Mouse (Mus musculus) layer of hippocampus, adult 2 months (tissue): ENCODE measurements around the gene Zpr1. TPM values are rescaled to one million over a fixed set of nuclear protein-coding genes. Genes with fewer than 3 reads are reported as not detected.
"Not testable (repeated sequence)": the region's sequence is repeated elsewhere in the genome, so short reads cannot be mapped to it uniquely, and the experiment has no call there.

Experiments
- DNase-seq, 2 experiments: peaks; one replicate each; pipeline ENCODE4 v3.0.0; 2022; ENCODE audit warnings: low spot score in 2 of 2
- H3K27ac ChIP-seq: fragments of 200-600 bp; 2 replicates; pipeline ENCODE4 v1.8.1; 2022
- H3K4me3 ChIP-seq: fragments of 200-600 bp; 2 replicates; pipeline ENCODE4 v1.8.1; 2022; ENCODE audit warnings: mild to moderate bottlenecking
- CTCF ChIP-seq: fragments of 200-600 bp; conservative IDR thresholded peaks from 2 replicates; pipeline ENCODE4 v1.8.1; 2022; ENCODE audit warnings: antibody characterized with exemption, mild to moderate bottlenecking, moderate library complexity
- total RNA-seq, 2 experiments: library from RNA; stranded (reverse); gene quantifications; 2 replicates each; pipeline ENCODE4 v1.2.3; 2021

Zpr1 gene
- total RNA-seq, 2 experiments from 2014 or later: 34.4 to 41.1 TPM

- no peak for TF ChIP-seq CTCF
- Histone ChIP-seq H3K4me3 (no peak overlapping the region), H3K27ac (no peak overlapping the region)
- no peak for DNase-seq
Observed at GRCm38 (mm10) chr9:46274494-46274893, 1.6 kb downstream of the Zpr1 start.

- Histone ChIP-seq H3K27ac (peak within 1 kb of the TSS; percentile 89), H3K4me3 (peak within 1 kb of the TSS; percentile 84)
- DNase-seq: peak; percentile 89 to 96
- peak; percentile 75 for TF ChIP-seq CTCF
Observed at GRCm38 (mm10) chr9:46282631-46283436, 10.0 kb downstream of the Zpr1 start, which contains the start of gene Bud13. Gene Bud13, plus strand, starts transcription at chr9:46283008.

- H3K27ac ChIP-seq: no peak overlapping the region
- TF ChIP-seq CTCF: no peak
- no peak for DNase-seq
- no peak overlapping the region for H3K4me3 ChIP-seq
Observed at GRCm38 (mm10) chr9:46298381-46298780, 25.5 kb downstream of the Zpr1 start.

GRCm38 (mm10) chr9:46302142-46302541, 29.3 kb downstream of the Zpr1 start:
- DNase-seq: peak; percentile 61 to 82
- H3K4me3 ChIP-seq: no peak overlapping the region
- no peak overlapping the region for H3K27ac ChIP-seq
- peak; percentile 95 for TF ChIP-seq CTCF

GRCm38 (mm10) chr9:46309121-46309520, 36.3 kb downstream of the Zpr1 start:
- Histone ChIP-seq H3K27ac (no peak overlapping the region), H3K4me3 (no peak overlapping the region)
- peak; percentile 71 for TF ChIP-seq CTCF
- DNase-seq: no peak

GRCm38 (mm10) chr9:46314507-46314906, 41.6 kb downstream of the Zpr1 start:
- DNase-seq: peak; percentile 72 to 77
- H3K4me3 ChIP-seq: no peak overlapping the region

GRCm38 (mm10) chr9:46314921-46315320, 42.1 kb downstream of the Zpr1 start:
- 0 out of 2 replicates have a peak, but pooled peaks have one; percentile 8 for TF ChIP-seq CTCF

More at GRCm38 (mm10) chr9:46314507-46314906, 41.6 kb downstream of the Zpr1 start:
- peak overlapping the region; percentile 93 for H3K27ac ChIP-seq
- peak; percentile 92 for TF ChIP-seq CTCF

GRCm38 (mm10) chr9:46315807-46316365, 43.0 kb downstream of the Zpr1 start:
- Histone ChIP-seq H3K4me3 (no peak overlapping the region), H3K27ac (peak overlapping the region; percentile 93)
- peak; percentile 54 to 83 for DNase-seq
- TF ChIP-seq CTCF: no peak

More at GRCm38 (mm10) chr9:46314921-46315320, 42.1 kb downstream of the Zpr1 start:
- Histone ChIP-seq H3K27ac (peak overlapping the region; percentile 93), H3K4me3 (no peak overlapping the region)
- no peak for DNase-seq

GRCm38 (mm10) chr9:46316388-46316787, 43.5 kb downstream of the Zpr1 start:
- DNase-seq: peak in 1 of 2 experiments; percentile 52
- no peak for TF ChIP-seq CTCF
- Histone ChIP-seq H3K4me3 (no peak overlapping the region), H3K27ac (peak overlapping the region; percentile 93)

- TF ChIP-seq CTCF: no peak
- Histone ChIP-seq H3K4me3 (no peak overlapping the region), H3K27ac (peak overlapping the region; percentile 93)
- no peak for DNase-seq
Observed at GRCm38 (mm10) chr9:46316909-46317308, 44.0 kb downstream of the Zpr1 start.

GRCm38 (mm10) chr9:46317957-46318356, 45.1 kb downstream of the Zpr1 start:
- TF ChIP-seq CTCF: peak; percentile 42
- DNase-seq: no peak
- H3K4me3 ChIP-seq: no peak overlapping the region
- H3K27ac ChIP-seq: no peak overlapping the region

GRCm38 (mm10) chr9:46319886-46320285, 47.0 kb downstream of the Zpr1 start, which contains the start of gene 4931429L15Rik:
Gene 4931429L15Rik, minus strand, starts transcription at chr9:46319986.
- not testable (repeated sequence) for H3K4me3 ChIP-seq, DNase-seq, H3K27ac ChIP-seq

GRCm38 (mm10) chr9:46320461-46320860, 47.6 kb downstream of the Zpr1 start:
- Histone ChIP-seq H3K27ac (no peak overlapping the region), H3K4me3 (no peak overlapping the region)
- DNase-seq: no peak
- no peak for TF ChIP-seq CTCF
